Mouse (Mus musculus): ENCODE measurements around the gene Ccdc22. TPM values are rescaled to one million over a fixed set of nuclear protein-coding genes. Genes with fewer than 3 reads are reported as not detected.
A peak's percentile ranks its signal among the peaks of the same experiment; 100 is the strongest.

Ccdc22 gene
- polyA plus RNA-seq, 1 experiment: 32.6 TPM

DNA sequence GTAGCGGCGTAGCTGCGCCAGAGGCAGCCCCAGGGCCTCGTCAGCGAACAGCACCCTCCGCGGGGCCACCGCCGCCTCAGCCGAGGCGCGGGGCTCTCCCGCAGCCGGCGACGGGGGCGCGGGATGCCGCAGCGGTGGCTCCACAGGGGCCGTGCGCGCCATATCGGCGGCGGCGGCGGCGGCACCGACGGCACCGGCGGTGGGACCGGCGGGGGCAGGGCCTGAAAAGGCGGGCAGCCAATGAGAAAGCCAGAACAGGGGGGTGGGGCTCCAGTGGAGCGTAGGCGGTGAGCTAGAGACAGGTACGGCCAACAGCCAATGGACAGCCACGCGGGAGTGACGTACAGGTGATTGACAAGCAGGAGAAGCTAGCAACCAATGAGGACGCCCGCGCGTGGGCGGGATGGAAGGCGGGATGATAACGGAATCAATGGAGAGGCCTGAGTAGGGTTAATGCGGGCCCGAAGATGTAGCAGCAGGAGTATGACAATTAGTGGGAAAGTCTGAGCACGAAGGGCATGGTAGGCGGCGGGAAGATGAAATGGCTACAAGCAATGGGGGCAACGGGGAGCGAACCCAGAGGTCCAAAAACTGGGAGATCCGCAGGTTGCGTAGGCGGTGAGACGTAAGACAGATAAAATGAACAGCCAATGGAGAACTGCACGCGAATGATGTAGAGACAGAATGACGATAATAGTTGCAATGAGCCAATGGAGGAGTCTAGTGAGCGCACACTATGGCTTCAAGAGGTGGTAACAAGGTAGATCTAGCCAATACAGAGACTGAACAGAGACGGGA, 31.0 kb downstream of the Ccdc22 start, which contains the start of gene Ppp1r3f:
Gene Ppp1r3f (minus strand): TSS at position 197 of the 798 bp plus-strand sequence.
- DNase-seq (ENCODE audit: extremely low spot score in 1 of 2, low spot score in 1 of 2): peak; percentile 97 to 98

DNA sequence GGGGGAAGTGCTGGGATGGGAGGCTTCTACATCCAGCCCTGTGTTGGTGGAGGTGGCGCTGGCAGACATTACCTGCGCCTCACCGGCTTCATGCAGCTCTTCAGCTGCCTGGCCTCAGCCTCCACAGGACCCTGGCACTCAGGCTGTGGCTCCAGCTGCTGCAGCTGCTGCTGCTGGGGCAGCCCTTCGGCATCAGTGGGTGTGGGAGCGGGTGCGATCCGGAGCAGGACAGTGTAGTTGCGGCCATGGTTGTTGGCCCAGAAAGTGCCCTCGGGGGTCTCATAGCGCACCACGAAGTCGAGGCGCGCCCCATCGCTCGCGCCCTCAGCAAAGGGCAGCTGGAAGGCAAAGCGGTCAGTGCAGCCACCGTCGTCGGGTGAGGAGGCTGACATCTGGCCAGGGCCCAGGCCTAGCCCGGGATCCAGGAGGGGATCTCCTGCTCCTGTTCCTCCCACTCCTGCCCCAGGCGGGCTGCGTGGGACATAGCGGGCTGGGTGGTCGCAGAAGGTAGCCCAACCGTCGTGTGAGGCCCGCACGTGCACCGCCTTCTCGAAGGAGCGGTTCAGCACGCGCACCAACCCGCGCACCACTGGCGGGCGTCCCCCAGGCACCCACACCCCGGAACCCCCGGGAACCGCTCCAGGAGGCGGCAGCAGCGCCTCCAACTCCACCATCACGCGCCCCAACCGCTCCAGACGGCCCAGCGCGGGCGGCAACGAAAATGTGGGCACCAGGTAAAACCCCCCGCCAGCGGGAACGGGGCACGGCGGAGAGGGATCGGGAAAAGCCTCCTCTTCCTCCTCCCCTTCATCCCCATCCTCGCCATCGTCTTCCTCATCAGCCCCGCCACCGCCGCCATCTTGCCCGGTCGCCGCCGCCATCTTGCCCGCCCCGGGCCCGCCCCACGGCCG, 31.9 kb downstream of the Ccdc22 start, which contains the start of gene Foxp3:
Gene Foxp3 (plus strand): TSS at position 469 of the 911 bp plus-strand sequence.
- peak in 1 of 2 experiments; percentile 33 for DNase-seq (ENCODE audit: extremely low spot score in 1 of 2, low spot score in 1 of 2)

DNA sequence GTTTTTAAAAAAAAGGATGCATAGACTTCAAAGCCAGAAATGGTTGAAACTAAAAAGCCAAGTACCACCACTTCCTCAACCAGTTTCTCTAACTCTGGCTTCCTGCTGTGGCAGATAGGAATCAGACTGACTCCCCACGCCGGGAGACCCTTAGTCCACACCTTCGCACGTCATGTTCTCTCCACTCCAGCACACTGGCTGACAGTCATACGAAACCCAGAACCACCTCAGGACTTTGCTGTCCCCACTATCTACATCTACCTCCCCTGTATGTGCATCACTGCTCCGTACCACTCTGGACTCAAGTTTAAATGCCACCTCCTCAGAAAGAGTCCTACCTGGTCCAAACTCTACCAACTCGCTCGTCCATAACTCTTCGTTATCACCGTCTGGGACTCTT, 32.9 kb downstream of the Ccdc22 start:
- no peak for DNase-seq (ENCODE audit: extremely low spot score in 1 of 2, low spot score in 1 of 2)

DNA sequence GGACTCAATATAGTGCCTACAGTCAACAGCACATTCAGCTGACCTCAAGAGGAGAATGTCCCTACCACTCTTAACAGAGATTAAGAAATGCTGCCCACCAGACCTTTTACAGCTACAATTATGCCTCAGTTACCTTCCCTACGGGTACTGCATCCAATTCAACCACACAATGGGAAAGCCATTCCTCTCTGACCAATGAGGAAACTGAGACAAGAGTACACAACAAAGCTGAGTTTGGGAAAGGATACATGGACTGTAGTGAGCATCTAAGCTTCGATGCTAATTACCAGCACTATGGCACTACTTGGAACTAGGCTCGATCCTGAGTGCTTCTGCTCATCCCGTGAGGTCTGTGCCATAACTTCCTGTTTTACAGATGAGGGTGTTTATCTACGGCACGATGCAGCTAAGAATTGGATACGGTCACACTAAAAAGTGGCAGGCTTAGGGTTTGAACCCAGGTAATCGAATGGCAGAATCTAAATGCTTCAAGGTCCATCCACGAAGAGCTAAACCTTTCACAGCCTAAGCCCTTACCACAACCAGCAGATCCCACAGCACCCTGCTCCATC, 33.7 kb downstream of the Ccdc22 start:
- no peak for DNase-seq (ENCODE audit: extremely low spot score in 1 of 2, low spot score in 1 of 2)

DNA sequence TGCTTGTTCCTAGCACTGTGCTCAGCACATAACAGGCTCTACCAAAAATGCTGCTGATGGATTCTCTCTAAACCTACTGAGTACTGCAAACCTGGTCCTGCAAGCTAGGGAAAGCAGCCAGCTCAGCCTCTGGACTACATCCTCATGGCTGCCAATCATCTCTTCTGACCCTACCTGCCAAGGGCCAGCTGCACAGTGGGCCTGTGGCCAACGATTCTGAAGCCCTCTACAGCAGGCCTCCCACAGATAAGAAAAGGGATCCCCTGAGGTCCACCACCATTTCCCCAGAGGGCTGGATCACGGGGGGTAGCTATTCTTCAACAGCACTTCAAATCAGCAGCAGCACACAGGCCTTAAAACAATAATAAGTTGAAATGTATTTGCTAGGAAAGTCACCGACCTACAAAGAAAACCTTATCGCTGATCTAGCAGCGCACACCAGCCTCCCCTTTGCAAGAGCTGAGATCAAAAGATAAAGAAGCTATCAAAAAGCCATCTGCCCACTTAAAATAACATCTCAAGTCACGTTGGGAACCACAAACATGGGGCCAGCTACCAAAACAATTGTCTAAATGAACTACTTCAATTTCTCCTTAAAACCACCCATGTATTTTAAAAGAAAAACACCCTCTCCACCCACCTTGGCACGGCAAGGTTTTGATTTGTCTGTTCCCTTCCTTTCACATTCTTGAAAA, 34.7 kb downstream of the Ccdc22 start:
- DNase-seq (ENCODE audit: extremely low spot score in 1 of 2, low spot score in 1 of 2): no peak

DNA sequence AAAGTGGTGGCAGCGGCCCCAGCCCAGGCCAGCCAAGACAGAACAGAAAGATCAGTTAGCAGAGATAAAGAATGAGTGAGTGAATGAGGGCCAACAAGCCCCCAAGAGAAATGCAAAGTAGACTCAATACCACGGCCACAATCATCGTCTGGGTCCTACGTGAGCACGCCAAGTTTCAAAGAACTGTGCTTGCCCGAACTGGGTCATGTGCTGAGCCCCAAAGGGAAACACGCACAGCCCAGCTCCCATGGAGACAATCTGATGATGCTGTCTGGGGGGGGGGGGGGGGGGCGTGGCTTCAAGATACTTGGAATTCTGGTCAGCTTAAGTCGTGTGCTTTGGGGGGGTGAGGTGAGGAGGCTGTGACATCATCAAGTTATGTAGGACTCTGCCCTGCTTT, 37.8 kb downstream of the Ccdc22 start:
- no peak for DNase-seq (ENCODE audit: extremely low spot score in 1 of 2, low spot score in 1 of 2)

DNA sequence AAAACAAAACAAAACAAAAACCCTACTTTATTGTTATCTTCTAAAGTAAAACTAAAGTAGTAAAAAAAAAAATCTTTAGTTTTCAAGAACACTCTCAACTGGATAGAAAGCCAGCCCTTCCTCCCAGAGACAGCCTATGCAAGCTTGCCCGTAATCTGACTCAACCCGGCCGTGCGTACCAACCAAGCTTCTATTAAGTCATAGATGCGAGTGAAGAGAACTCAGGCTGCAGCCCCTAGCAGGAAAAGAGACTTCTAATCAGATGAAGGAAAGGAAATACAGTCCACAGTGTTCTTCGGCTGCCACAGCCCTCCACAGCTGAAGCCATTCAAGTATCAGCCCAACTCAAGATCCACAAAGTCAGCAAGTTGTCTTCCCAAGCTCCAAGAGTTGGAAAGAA, 39.0 kb downstream of the Ccdc22 start:
- no peak for DNase-seq (ENCODE audit: extremely low spot score in 1 of 2, low spot score in 1 of 2)

DNA sequence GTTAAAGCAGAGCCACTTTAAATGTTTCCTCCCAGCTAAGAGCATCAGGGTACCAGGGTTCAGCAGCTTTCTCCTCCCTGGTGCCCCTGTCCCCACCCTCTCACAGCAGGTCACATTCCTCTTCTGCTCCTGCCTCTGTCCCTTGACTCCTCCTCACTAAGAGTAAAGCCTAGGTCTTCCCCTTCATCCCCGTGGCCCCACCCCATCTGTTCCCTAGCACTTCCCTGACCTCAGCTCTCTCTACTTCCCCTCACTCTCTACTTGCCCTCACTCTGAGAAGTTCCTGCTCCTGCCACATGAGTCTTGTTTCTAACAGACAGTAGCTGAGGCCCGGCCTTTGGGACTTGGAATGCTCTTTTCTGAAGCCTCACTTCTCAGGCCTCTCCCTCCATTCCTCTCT, 42.2 kb downstream of the Ccdc22 start:
- no peak for DNase-seq (ENCODE audit: extremely low spot score in 1 of 2, low spot score in 1 of 2)

DNA sequence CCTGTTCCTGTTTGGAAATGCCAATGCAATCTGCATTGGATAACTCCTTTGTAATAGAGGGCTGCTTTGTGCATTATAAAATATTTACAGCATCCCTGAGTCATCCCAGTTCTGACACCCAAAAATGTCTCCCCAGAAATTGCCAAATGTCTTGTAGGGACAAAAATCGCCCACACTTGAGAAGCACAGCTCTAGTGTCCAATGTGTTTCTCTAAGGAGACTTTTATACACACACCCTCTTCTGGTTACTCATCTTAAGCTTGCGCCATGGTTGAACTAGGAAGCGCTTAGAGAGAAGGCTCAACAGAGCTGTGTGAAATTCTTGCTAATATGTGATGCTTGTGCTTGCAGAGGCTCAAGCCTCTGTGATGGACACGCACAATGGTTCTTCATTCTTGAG, 51.8 kb downstream of the Ccdc22 start:
- DNase-seq (ENCODE audit: extremely low spot score in 1 of 2, low spot score in 1 of 2): peak in 1 of 2 experiments; percentile 25

Other genes with a start within 250 kb of the Ccdc22 start
- gene Usp27x, start 229.7 kb downstream of the Ccdc22 start, polyA plus RNA-seq (2012; rRNA removed): 5.3 and 5.9 TPM in 2 replicates
- 0.08 and 0.17 TPM in 2 replicates for gene Foxp3, start 31.9 kb downstream of the Ccdc22 start, polyA plus RNA-seq (2012; rRNA removed)
- gene Ppp1r3f, start 31.2 kb downstream of the Ccdc22 start, polyA plus RNA-seq (2012; rRNA removed): 13.9 and 14.8 TPM in 2 replicates
- gene Cacna1f, start 1.6 kb upstream of the Ccdc22 start, polyA plus RNA-seq (2012; rRNA removed): 0.19 and 0.22 TPM in 2 replicates
- 961 and 980 TPM in 2 replicates for gene Syp, start 33.0 kb upstream of the Ccdc22 start, polyA plus RNA-seq (2012; rRNA removed)
- 2.3 and 2.4 TPM in 2 replicates for gene Prickle3, start 51.7 kb upstream of the Ccdc22 start, polyA plus RNA-seq (2012; rRNA removed)
- 14.6 and 15.6 TPM in 2 replicates for gene Plp2, start 65.9 kb upstream of the Ccdc22 start, polyA plus RNA-seq (2012; rRNA removed)
- gene Magix, start 75.7 kb upstream of the Ccdc22 start, polyA plus RNA-seq (2012; rRNA removed): 0.90 and 1.2 TPM in 2 replicates
- gene Gpkow, start 91.6 kb upstream of the Ccdc22 start, polyA plus RNA-seq (2012; rRNA removed): 26.2 and 32.7 TPM in 2 replicates
- 75.0 and 77.0 TPM in 2 replicates for gene Wdr45, start 108.8 kb upstream of the Ccdc22 start, polyA plus RNA-seq (2012; rRNA removed)
- 0.18 and 0.55 TPM in 2 replicates for gene Gm45208, start 116.7 kb upstream of the Ccdc22 start, polyA plus RNA-seq (2012; rRNA removed)
- gene Praf2, start 122.9 kb upstream of the Ccdc22 start, polyA plus RNA-seq (2012; rRNA removed): 118 and 124 TPM in 2 replicates
- gene Ccdc120, start 145.4 kb upstream of the Ccdc22 start, polyA plus RNA-seq (2012; rRNA removed): 23.7 and 25.4 TPM in 2 replicates
- 23.8 and 25.1 TPM in 2 replicates for gene Tfe3, start 157.0 kb upstream of the Ccdc22 start, polyA plus RNA-seq (2012; rRNA removed)
- 112 and 118 TPM in 2 replicates for gene Gripap1, start 184.2 kb upstream of the Ccdc22 start, polyA plus RNA-seq (2012; rRNA removed)
- gene Kcnd1, start 216.8 kb upstream of the Ccdc22 start, polyA plus RNA-seq (2012; rRNA removed): 7.4 and 7.8 TPM in 2 replicates
- gene Otud5, start 235.8 kb upstream of the Ccdc22 start, polyA plus RNA-seq (2012; rRNA removed): 51.9 and 58.0 TPM in 2 replicates

Measured in frontal cortex, adult 2 months (tissue).